Mouse (Mus musculus): ENCODE results near the gene Tmem117. TPM values are rescaled to one million over a fixed set of nuclear protein-coding genes. Genes with fewer than 3 reads are reported as not detected.

Gene Tmem117
- not detected for polyA plus RNA-seq (2017; shearing (Covaris generic))

DNA sequence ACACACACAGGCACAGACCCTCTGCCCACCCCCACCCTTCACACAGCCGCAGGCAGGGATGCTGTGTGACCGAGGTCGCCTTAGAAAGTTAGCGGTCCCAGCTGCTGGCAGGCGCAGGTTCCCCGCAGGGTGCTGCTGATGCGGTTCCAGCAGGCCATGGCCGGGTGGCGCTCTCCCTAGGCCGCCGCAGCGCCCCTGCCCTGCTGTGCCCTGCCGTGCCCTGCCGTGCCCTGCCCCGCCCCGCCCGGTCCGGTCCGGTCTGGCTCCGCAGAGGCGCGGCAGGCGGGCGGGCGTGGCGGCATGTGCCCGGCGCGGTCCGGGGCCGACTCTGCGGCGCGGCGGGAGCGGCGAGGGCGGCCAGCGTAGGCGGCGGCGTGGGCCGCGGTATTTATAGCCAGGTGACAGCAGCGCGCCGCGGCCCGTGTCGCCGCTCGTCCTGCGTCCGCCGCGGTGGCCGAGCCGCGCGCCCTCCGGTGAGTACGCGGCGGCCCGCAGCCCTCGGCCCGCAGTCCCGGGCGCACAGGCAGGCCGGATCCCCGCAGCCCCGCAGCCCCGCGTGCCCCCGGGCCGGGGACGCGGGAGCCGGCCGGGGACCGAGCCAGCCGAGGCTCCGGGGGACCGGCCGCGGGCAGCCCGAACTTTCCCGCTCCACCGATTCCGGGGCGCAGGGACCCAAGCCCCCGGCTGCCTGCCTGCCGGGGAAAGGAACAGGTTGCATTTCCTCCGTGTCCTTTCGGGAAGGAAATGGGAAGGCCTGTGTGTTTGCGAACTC is at the start of gene Tmem117:
Gene Tmem117, plus strand, starts transcription at position 403 of the 772 bp plus-strand sequence.
- no peak for ATAC-seq

DNA sequence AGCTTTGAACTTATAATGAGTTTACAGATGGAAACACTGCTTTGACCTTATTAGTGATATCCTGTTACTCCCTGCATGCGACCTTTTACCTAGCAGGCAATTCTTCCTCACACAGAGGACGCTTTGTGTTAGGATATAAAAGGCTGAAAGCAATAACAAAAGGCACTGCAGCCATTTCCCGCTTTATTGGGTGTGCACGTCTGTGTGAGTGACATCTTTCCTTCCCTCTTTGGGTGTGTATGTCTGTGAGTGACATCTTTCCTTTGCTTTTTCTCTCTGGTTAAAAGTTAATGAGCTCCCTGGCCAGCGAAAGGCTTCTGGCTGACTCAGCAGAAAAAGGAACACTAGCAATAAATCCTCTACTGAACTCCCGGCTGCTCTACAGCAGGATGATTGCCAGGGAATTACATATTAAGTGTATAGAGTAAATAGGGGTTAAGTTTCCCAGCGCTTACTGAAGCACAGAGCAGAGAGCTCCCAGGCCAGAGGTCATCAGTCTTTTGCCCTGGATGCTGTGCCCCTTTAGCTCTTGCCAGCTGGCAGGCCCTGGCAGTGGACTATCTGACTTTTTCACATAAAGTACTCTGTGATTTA is 46.9 kb upstream of the Tmem117 start:
- ATAC-seq = no peak

DNA sequence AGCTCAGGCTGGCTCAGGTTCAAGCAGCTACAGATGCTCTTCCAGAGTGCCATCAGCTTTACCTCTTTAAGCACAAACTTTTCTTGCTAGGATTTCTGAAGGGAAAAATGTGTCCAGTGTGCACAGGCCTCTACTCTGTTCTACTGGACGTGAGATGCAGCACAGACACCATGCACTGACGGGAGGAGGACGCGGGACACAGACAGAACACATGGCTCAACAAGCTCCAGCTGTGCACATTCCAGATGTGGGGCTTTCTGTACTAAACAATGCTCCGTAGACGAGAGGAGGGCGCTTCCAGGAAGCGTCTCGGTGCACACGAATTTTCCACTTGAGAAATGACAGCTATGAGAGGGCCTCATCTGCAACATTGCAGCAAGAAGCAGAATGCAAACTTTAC is 45.9 kb upstream of the Tmem117 start:
- no peak for ATAC-seq

DNA sequence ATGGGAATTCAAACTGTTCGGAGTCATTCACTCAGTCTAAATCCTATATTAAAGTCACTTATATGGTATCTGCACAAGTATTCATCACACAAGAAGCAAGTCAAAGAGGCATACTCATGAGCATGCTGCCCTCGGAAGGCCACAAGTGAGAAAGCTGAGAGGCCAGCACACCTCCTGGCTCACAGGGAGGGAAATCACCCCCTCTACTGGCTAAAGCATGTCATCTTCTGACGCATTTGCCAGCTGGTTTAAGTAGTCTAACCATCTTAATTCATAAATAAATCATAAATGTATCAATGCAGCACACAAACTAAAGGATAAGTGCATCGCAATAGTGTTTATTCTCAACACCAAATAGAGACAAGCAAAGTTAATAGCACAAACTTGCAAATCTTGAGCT is 44.3 kb upstream of the Tmem117 start:
- ATAC-seq = no peak

DNA sequence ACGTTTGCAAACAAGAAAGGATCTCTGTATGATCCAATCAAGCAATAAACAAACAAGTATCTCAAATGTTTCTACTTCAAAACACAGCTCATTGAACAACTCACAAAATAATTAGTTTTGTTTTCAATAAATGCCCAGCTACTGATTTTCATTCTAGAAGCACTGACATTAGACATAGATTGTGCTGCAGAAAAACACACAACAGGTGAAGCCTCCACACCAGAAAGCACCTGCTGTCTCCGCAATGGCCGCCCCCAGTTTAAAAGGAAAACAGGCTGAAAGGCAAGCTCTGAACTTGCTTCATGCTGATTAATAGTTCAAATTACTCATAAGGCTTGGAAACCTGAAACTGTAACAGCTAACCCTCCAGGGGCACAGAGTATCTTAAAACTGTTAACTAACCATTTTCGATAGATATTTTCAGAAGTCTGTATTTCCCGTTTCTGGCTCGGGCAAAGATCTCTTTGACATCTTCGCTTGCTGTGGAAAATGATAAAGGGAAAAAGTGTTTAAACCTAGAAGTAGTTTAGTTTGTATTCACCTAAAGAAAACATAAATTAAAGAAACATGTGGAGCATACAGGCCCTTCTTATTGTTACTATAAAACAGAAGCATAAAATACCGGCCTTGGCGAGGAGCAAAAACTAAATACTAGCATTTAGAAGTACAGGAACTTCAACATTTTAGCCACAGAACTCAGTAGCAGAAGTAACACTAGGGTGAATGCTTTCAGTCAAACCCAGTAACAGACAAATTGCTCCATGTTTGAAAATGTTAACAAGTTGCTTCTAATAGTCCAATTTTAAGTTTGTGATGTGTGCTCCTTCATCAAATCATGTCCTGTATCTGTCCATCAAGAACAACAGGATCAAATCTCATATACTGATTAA is 41.0 kb upstream of the Tmem117 start:
- ATAC-seq = no peak

DNA sequence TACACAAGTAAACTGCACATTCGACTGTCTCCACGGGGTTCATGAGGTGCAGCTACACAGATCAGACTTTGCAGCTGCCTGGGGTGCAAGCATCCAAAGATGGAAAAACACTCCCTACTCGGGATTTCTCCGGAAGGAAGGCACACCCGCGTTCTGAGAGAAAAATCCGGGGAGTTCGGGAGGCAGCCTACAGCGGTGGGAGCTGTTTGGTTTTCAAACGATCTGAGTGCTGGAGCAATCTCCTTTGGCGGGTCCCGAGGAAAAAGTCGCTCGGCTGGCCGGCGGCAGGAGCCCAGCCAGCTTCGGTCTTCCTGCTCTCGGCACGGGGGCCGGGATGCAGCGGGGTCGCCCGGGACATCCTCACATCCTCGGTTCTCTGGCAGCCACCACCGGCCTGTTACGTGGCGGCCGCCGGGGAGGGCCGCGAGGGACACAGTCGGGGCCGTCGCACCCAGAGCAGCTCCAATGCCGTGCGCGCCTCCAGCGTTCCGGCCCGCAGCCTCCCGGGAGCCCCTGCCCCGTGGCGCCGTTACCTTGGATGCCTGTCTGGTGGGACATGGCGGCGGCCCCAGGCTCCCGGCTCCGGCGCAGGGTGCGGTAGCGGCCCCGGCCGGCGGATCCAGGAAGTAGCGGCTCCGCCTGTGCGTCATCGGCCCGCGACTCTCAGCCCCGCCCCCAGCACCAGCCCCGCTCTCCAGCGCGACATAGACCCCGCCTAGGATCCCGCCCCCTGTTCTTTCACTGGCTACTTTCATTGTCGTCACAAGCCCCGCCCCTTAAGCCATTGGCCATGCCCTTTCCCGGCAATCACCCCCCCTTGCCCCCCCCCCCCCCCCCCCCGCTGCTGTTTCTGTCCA is 39.6 kb upstream of the Tmem117 start, which contains the start of gene Twf1:
Gene Twf1, minus strand, starts transcription at position 671 of the 857 bp plus-strand sequence.
- peak; percentile 96 for ATAC-seq

DNA sequence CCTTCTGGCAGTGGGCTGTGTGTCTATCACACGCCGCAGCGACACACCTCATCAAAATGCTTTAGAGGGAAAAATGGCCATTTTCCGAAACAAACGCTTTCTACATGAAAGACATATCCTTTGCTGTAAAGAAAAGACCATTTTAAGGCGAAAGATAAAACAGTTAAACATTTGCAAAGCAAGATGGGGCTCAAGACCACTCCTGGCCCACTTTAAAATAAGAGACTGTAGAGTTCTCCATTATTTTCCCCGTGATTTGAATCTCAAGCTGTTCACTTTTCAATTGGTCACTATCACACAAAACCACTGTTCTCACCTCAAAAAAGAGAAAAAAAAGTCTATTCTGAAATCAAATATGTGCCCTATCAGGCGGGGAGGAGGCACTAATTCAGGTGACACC is 38.9 kb upstream of the Tmem117 start:
- ATAC-seq = no peak

DNA sequence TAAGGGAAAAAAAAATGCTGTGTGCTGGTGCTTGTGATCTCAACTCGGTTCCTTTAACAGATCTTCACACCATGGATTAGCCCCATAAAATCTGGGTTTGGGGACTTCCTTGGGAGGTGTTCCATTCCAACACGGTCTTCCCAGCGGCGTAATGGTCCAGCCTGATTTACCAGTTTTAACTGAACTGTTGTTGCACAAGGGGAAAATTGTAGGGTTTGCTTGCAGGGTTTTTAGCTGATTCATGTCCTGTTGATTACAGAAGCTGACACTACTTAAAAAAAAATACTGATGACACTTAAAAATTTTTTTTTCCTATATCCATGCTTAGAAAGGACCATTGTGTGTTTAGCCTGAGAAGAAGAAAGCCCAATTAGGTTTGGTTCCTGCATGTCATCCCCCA is 37.7 kb upstream of the Tmem117 start:
- no peak for ATAC-seq

DNA sequence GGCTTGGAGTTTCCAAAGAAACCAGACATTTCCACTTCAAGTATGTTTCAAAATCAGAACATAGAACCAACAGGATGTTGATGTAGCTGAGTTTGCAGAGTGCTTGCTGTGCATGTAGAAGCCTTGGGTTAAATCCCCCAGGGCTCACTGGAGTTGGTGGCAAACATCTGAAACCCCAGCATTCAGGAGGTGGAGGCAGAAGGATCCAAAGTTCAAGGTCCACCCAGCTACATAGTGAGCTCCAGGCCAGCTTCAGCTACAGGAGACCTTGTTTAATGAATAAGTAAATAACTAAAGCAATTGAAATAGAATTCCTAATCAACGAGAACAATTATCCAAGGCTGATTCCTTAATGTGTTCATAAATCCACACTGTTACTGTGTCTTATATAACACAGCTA is 35.4 kb upstream of the Tmem117 start:
- ATAC-seq = no peak

DNA sequence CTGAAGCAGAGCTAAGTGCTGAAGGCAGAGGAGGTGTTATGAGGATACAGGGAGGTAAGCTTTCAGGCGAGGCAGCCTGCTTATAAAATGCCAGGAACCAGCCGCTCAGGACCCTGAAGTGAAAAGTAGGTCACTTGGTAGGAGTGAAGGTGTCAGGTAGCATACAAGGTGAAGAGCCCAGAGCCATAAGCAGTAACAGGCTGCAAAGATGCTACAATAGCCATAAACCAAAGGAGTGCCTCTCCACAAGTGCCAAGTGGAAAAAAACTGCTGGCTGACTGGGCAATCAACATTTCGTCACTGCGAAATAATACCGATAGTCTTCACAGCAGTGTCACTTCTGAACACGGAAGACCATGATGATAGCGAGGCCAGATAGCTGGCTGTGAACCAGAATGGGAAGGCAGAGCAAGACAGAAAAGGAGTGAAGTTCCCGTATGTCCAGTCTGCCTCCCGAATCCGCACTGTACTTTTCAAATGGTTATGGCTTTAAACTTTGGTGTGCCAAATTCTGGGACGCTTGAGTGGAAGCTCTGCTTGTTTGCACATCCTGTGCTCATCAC is 28.8 kb upstream of the Tmem117 start:
- ATAC-seq = no peak

DNA sequence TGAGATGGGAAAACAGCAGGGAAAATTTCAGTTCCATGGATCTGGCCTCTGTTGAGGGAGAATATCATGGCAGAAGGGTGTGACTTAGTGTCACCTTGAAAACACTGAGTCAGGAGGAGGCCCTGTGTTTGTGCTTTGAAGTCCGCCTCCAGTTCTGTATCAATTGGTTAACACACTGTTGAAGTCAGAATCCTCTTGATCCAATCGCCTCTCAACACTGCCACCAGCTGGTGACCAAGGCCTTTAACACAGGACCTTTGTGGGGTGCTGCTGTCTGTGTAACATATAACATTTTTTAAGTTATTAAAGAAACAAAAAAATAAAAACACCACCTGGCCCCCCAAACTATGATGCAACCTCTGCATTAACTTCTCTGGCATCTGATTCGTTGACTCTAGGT is 27.7 kb upstream of the Tmem117 start:
- peak; percentile 99 for ATAC-seq

DNA sequence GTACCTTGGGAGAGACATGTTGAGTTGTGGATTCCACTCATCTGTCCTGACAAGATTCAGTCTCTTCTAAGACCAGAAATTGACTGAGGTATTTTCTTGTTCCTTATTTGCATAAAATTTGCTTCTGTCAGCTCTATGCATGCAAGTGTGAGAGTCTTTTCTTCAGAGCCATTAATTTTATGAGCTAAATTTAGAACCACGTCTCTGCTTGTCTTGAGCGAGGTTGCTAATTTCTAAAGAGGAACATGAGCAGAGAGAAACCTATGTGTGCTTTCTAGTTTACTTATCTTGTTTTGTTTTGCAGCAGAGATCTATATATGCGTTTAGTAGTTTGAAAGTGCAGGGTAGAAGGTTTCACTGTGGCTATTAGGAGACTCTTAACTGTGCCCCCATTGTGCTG is 26.6 kb upstream of the Tmem117 start:
- ATAC-seq = no peak

DNA sequence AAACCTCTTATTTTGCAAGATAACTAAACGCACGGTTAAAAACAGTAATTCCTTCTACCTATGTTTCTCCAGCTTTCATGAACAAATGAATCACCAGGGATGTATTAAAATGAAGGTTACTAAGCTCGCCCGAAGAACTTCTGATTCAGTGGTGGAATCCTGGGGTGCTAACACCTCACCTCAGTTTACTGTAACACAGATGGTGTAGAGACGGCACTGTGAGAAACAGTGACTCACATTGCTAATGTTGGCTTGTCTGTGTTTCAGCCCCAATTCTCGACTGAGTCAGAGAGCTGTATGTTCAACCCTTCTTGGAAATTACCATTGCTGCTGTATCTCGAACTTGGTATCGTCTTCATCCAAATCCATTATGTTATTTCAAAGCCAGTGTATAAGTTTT is 21.3 kb upstream of the Tmem117 start:
- ATAC-seq = no peak

DNA sequence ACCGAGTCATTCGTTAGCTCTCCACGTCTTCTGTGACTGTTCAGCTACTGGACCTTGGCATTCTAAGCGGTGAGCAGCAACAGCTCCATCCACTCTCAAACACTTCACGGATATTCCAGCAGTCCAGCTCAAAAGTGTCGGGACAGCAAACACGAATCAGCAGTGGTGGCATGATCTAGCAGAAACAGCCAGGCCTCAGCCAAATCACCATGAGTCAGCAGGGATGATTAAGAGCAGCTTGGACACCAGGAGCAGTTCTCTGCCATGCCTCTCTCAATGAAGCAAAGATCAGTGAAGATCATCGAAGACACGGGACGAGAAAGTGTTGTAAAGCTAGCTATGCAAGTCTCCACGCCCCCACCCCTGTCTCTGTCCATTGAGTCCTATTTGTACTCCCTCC is 13.0 kb upstream of the Tmem117 start:
- ATAC-seq = no peak

DNA sequence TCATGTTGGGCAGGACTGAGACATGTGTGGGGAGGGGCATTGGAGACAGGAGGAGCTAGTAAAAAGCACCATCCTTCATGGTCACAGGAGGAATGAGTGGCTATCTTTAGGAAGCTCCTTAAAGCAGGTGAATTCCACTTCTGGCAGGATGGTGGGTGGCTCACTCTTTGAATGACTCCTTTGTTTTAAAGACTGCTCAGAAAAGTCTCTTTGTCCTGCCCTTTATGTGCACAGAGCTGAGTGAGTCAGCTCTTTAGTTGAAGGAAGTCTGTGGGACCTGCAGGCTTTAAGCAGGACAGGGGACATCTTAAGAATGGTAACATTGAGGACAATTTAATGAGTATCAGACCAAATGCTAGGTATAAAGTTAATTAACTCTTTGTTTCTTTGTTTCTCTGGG is 8.1 kb upstream of the Tmem117 start:
- no peak for ATAC-seq

DNA sequence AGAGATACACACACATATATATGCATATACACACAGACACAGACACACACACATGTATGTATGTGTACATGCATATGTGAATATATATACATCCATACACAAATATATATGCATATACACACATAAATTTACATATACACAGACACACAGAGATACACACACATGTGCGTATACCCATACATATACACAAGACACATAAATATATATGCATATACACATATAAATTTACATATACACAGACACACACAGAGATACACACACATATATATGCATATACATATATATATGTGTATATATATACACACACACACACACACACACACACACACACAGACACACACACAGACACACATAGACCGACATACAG is 586 bp upstream of the Tmem117 start:
- ATAC-seq = no peak

DNA sequence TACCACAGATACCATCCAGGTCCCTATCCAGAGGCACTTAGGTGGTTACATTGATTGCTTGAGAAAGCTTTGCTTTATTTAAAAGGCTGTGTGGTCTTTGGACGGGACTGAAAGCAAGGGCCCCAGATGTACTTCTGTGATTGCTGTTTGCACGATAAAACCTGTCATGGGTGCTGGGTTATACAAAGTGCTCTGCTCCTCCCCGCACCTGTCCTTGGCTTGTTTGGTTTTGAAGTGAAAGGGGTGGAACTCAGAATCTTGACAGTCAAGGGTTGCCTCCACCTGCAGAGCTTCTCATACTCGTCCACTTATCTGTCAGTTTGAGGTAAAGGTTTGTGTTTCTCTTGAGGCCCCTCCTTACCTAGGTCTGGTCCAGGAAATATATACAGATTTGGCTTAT is 1.5 kb downstream of the Tmem117 start:
- no peak for ATAC-seq

DNA sequence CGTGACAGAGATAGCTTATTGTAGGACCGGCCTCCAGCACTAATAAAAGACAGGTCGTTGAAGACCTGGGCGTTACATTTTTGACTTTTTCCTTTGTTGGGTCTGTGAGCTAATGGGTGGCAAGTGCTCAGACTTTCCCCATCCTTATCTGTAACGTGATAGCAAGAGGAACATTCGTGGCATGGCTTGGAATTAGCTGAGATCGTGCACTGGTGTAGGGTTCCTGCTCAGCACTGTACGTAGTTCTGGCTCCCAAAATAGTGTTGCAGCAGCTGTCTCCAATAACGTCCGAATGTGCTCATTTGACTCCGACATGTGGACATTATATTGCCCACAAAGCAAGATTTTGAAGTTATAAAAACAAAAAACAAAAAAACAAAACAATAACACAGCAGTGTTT is 5.5 kb downstream of the Tmem117 start:
- no peak for ATAC-seq

DNA sequence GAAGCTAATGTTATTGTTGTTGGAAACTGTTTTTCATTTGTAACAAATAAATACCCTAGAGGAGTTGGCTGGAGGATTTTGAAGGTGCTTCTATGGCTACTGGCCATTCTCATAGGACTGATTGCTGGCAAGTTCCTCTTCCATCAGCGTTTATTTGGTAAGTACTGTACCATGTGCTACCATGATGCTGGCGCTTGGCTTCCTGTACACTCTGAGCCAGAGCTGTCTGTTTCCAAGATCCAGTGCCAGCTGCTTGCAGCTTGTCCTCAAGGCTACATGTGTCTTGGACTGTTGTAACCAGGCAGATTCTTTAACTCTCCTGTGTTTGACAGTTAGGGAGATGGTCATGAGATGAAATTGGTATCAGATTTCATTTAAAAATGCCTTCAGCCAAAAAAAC is 9.2 kb downstream of the Tmem117 start:
- ATAC-seq = no peak

DNA sequence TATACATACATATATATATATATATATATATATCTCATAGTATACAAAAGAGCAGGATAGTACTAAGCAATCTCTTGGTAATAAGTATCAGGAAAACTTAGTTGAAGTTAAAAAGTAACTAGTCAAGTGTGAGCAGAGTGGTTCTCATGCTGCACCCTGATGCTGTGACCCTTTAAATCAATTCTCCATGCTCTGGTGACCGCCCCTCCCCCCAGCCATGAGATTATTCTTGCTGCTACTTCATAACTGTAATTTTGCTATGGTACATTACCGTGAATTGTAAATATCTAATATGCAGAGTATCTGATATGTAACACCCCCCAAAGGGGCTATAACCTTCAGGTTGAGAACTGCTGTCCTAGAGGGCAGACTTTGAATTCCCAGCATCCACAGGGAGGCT is 10.1 kb downstream of the Tmem117 start:
- no peak for ATAC-seq

DNA sequence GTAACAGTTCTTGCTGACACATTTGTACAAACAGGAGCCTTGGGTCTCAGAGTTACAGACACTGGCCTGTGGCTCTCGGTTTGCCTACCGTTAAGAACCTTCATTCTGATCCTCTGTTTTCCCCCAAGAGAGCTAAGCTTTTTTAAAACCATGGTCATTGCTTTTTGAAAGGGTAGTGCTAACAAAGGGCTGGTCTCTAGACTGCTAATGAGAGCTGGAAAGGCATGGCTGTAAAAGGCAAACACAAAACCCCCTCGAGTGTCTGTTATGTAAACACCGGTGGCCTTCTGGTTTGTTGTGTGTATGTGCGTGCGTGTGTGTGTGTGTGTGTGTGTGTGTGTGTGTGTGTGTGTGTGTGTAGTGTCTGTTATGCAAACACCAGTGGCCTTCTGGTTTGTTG is 17.0 kb downstream of the Tmem117 start:
- no peak for ATAC-seq

DNA sequence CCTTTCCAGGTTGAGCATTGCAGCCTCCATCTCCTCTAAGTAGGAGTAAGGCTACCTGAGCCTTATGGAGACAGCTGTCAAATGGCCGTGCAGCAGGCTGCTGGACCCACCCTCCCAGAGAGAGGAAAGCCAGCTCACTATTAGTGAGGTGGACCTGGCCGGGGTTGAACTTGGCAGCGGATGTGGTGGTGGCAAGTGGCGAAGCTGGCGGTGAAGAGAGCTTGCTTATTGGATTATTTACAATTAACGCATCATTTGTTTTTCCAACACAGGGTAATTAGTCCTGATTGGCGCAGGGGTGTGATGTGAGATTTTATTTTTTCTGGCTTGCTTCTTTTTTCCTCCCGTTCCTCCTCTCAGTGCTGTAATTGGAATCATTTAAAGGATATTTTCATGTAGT is 19.4 kb downstream of the Tmem117 start:
- ATAC-seq = no peak
